Mouse (Mus musculus): ENCODE results near the gene Hpd.

Hpd gene

GRCm38 (mm10) chr5:123187306-123187705 lies 4.8 kb upstream of the Hpd start:
- in situ Hi-C loops (cut with MboI; ENCODE audit: low sequenced_read_pairs): no loop called here

- in situ Hi-C loops (cut with MboI; ENCODE audit: low sequenced_read_pairs): no loop called here
Observed at GRCm38 (mm10) chr5:123185966-123186365, 3.4 kb upstream of the Hpd start.

GRCm38 (mm10) chr5:123181536-123181935 lies 991 bp downstream of the Hpd start:
- in situ Hi-C loops (cut with MboI; ENCODE audit: low sequenced_read_pairs): no loop called here

- in situ Hi-C loops (cut with MboI; ENCODE audit: low sequenced_read_pairs): no loop called here
Observed at GRCm38 (mm10) chr5:123180390-123180789, 2.1 kb downstream of the Hpd start.

GRCm38 (mm10) chr5:123178792-123179191 lies 3.7 kb downstream of the Hpd start:
- in situ Hi-C loops (cut with MboI; ENCODE audit: low sequenced_read_pairs): loop anchor here (10.0 kb wide), 1 partner anchor 114 kb away; the partner anchor contains the start of gene Tmem120b

GRCm38 (mm10) chr5:123171646-123172350 lies 10.7 kb downstream of the Hpd start:
- in situ Hi-C loops (cut with MboI; ENCODE audit: low sequenced_read_pairs): loop anchor here (10.0 kb wide), 1 partner anchor 107 kb away; the partner anchor contains the start of gene Tmem120b

- in situ Hi-C loops (cut with MboI; ENCODE audit: low sequenced_read_pairs): loop anchor here (10.0 kb wide), 1 partner anchor 106 kb away; the partner anchor contains the start of gene Tmem120b
Observed at GRCm38 (mm10) chr5:123170365-123170764, 12.2 kb downstream of the Hpd start.

GRCm38 (mm10) chr5:123169284-123169683 lies 13.2 kb downstream of the Hpd start, which contains the start of gene Psmd9:
Gene Psmd9 (plus strand): TSS chr5:123169413.
- in situ Hi-C loops (cut with MboI; ENCODE audit: low sequenced_read_pairs): no loop called here

GRCm38 (mm10) chr5:123167591-123167990 lies 14.9 kb downstream of the Hpd start:
- in situ Hi-C loops (cut with MboI; ENCODE audit: low sequenced_read_pairs): no loop called here

GRCm38 (mm10) chr5:123166437-123166836 lies 16.1 kb downstream of the Hpd start:
- in situ Hi-C loops (cut with MboI; ENCODE audit: low sequenced_read_pairs): no loop called here

- in situ Hi-C loops (cut with MboI; ENCODE audit: low sequenced_read_pairs): no loop called here
Observed at GRCm38 (mm10) chr5:123162942-123163341, 19.6 kb downstream of the Hpd start.

GRCm38 (mm10) chr5:123160341-123160740 lies 22.2 kb downstream of the Hpd start:
- in situ Hi-C loops (cut with MboI; ENCODE audit: low sequenced_read_pairs): no loop called here

GRCm38 (mm10) chr5:123159866-123160265 lies 22.7 kb downstream of the Hpd start:
- in situ Hi-C loops (cut with MboI; ENCODE audit: low sequenced_read_pairs): no loop called here

- in situ Hi-C loops (cut with MboI; ENCODE audit: low sequenced_read_pairs): no loop called here
Observed at GRCm38 (mm10) chr5:123159446-123159845, 23.1 kb downstream of the Hpd start.

GRCm38 (mm10) chr5:123157972-123158371 lies 24.6 kb downstream of the Hpd start:
- in situ Hi-C loops (cut with MboI; ENCODE audit: low sequenced_read_pairs): no loop called here

- in situ Hi-C loops (cut with MboI; ENCODE audit: low sequenced_read_pairs): no loop called here
Observed at GRCm38 (mm10) chr5:123156763-123157162, 25.8 kb downstream of the Hpd start.

- in situ Hi-C loops (cut with MboI; ENCODE audit: low sequenced_read_pairs): no loop called here
Observed at GRCm38 (mm10) chr5:123155425-123155824, 27.1 kb downstream of the Hpd start.

- in situ Hi-C loops (cut with MboI; ENCODE audit: low sequenced_read_pairs): no loop called here
Observed at GRCm38 (mm10) chr5:123152901-123153300, 29.6 kb downstream of the Hpd start.

- in situ Hi-C loops (cut with MboI; ENCODE audit: low sequenced_read_pairs): no loop called here
Observed at GRCm38 (mm10) chr5:123151707-123152362, 30.7 kb downstream of the Hpd start.

GRCm38 (mm10) chr5:123151077-123151476 lies 31.4 kb downstream of the Hpd start:
- in situ Hi-C loops (cut with MboI; ENCODE audit: low sequenced_read_pairs): no loop called here

GRCm38 (mm10) chr5:123150641-123151040 lies 31.9 kb downstream of the Hpd start:
- in situ Hi-C loops (cut with MboI; ENCODE audit: low sequenced_read_pairs): no loop called here
